Mouse (Mus musculus) neural tube, embryonic 11.5 days (tissue): Measurements from ENCODE around the gene Irak1. TPM values are rescaled to one million over a fixed set of nuclear protein-coding genes. Genes with fewer than 3 reads are reported as not detected.

Source experiments
- ATAC-seq: fragments of 200-750 bp; cut with Nextera tagmentation; 2 replicates; pipeline ENCODE4 v1.8.0; 2017; ENCODE audit warnings: moderate number of reproducible peaks, mild to moderate bottlenecking, moderate TSS enrichment, moderate library complexity; ENCODE audit not compliant: insufficient read depth, low FRiP score, low TSS enrichment
- DNase-seq: peaks from one replicate; pipeline ENCODE4 v3.0.0-alpha.2; 2015; ENCODE audit warnings: low spot score
- H3K27ac ChIP-seq: fragments of 300-500 bp; sonication (generic); 2 replicates; pipeline ENCODE4 v1.5.1; 2014; ENCODE audit warnings: low read depth, mild to moderate bottlenecking, low read length
- H3K27me3 ChIP-seq: fragments of 300-500 bp; sonication (generic); 2 replicates; pipeline ENCODE4 v1.6.1; 2014; ENCODE audit warnings: mild to moderate bottlenecking, low read length, mixed read lengths; ENCODE audit not compliant: control insufficient read depth, insufficient read depth
- H3K36me3 ChIP-seq: fragments of 300-500 bp; sonication (generic); 2 replicates; pipeline ENCODE4 v1.6.1; 2014; ENCODE audit warnings: mild to moderate bottlenecking, low read length, moderate library complexity, mixed read lengths; ENCODE audit not compliant: control insufficient read depth, insufficient read depth
- H3K4me1 ChIP-seq: fragments of 300-500 bp; sonication (generic); 2 replicates; pipeline ENCODE4 v1.6.1; 2014; ENCODE audit warnings: low read length, mixed read lengths; ENCODE audit not compliant: control insufficient read depth, insufficient read depth
- H3K4me2 ChIP-seq: fragments of 300-500 bp; sonication (generic); 2 replicates; pipeline ENCODE4 v1.6.1; 2014; ENCODE audit warnings: low read depth, mild to moderate bottlenecking, moderate library complexity
- H3K4me3 ChIP-seq: fragments of 300-500 bp; sonication (generic); 2 replicates; pipeline ENCODE4 v1.5.1; 2014; ENCODE audit warnings: low read depth, low read length
- H3K9ac ChIP-seq: fragments of 300-500 bp; sonication (generic); 2 replicates; pipeline ENCODE4 v1.6.1; 2014; ENCODE audit warnings: mild to moderate bottlenecking, low read length
- H3K9me3 ChIP-seq: fragments of 300-500 bp; sonication (generic); 2 replicates; pipeline ENCODE4 v1.6.1; 2016; ENCODE audit warnings: low read length; ENCODE audit not compliant: control insufficient read depth
- WGBS: fragments of 180-500 bp; shearing (Covaris S2); extraction: QIAGEN DNeasy Blood & Tissue Kit; methylation state at CpG from one replicate; pipeline ENCODE4 v1.1.7; 2014; 5-methylcytosine and 5-hydroxymethylcytosine counted together
- polyA plus RNA-seq: library from polyadenylated mRNA; unstranded; fragments of >200 nt; fragmentation: Nextera tagmentation; extraction: Ambion mirVana; gene quantifications from 2 replicates; pipeline ENCODE4 v1.2.1, GENCODE M21; 2014

The Irak1 gene
- polyA plus RNA-seq, 1 experiment from 2014 or later = 42.2 TPM

DNA sequence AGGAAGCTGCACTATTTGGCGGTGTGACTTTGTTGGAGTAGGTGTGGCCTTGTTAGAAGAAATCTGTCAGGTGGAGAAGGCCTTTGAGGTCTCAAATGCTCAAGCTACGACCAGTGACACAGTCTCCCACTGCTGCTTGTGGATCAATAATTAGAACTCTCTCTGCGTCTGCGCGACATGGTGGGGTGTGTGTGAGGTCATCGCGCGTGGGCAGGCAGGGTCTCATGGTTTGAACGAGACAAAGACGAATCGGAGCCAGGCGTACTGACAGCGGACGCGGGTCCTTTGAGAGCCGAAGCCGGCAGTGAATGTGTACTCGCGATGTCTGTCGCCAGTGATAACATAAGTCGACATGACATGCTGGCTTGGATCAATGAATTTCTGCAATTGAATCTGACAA is 17.3 kb downstream of the Irak1 start:
- Histone ChIP-seq H3K9me3 (no peaks in the 10 kb centered on the region), H3K27ac (no peak overlapping the region), H3K36me3 (no peaks in the 10 kb centered on the region), H3K4me1 (no peaks in the 10 kb centered on the region), H3K4me3 (no peak overlapping the region), H3K9ac (no peak overlapping the region), H3K27me3 (no peaks in the 10 kb centered on the region), H3K4me2 (no peak overlapping the region)
- 85% methylated on average over 21 of the region's 21 CpGs for WGBS
- DNase-seq (no peak), ATAC-seq (no peak)

- H3K4me1 ChIP-seq = no peaks in the 10 kb centered on the region
- DNase-seq (no peak), ATAC-seq (no peak)
- H3K4me3 ChIP-seq = no peak overlapping the region
- no peak overlapping the region for H3K9ac ChIP-seq
- no peaks in the 10 kb centered on the region for H3K36me3 ChIP-seq
- H3K9me3 ChIP-seq = no peaks in the 10 kb centered on the region
- H3K27ac ChIP-seq = no peak overlapping the region
- no peaks in the 10 kb centered on the region for H3K27me3 ChIP-seq
- no peak overlapping the region for H3K4me2 ChIP-seq
- WGBS = 80% methylated on average over 2 of the region's 2 CpGs
These were observed 20.1 kb downstream of the Irak1 start for GRCm38 (mm10) chrX:74003644-74004043.

- H3K9ac ChIP-seq = no peak overlapping the region
- DNase-seq (no peak), ATAC-seq (no peak)
- H3K27me3 ChIP-seq = no peaks in the 10 kb centered on the region
- no peaks in the 10 kb centered on the region for H3K4me1 ChIP-seq
- no peaks in the 10 kb centered on the region for H3K9me3 ChIP-seq
- H3K36me3 ChIP-seq = no peaks in the 10 kb centered on the region
- H3K4me2 ChIP-seq = no peak overlapping the region
- no peak overlapping the region for H3K27ac ChIP-seq
- WGBS = 91% methylated on average over 3 of the region's 3 CpGs
- H3K4me3 ChIP-seq = no peak overlapping the region
These were observed 22.7 kb downstream of the Irak1 start for GRCm38 (mm10) chrX:74001024-74001423.

GRCm38 (mm10) chrX:73998911-73999869 is 24.5 kb downstream of the Irak1 start:
- ATAC-seq = peak; percentile 67; the same call in 1 of the 2 replicates
- Histone ChIP-seq H3K27me3 (no peaks in the 10 kb centered on the region), H3K9ac (no peak overlapping the region), H3K9me3 (no peaks in the 10 kb centered on the region), H3K4me3 (no peak overlapping the region), H3K36me3 (no peaks in the 10 kb centered on the region), H3K27ac (0 out of 2 replicates have a peak overlapping the region, but pooled peaks have one; percentile 35), H3K4me2 (0 out of 2 replicates have a peak overlapping the region, but pooled peaks have one; percentile 15), H3K4me1 (no peaks in the 10 kb centered on the region)
- 26% methylated on average over 8 of the region's 8 CpGs for WGBS
- DNase-seq = peak; percentile 55

GRCm38 (mm10) chrX:73977783-73978182 is 45.9 kb downstream of the Irak1 start:
- WGBS = 82% methylated on average over 1 of the region's 1 CpGs
- no peaks in the 10 kb centered on the region for H3K9me3 ChIP-seq
- H3K4me1 ChIP-seq = no peaks in the 10 kb centered on the region
- no peaks in the 10 kb centered on the region for H3K27me3 ChIP-seq
- DNase-seq (no peak), ATAC-seq (no peak)
- H3K36me3 ChIP-seq = no peaks in the 10 kb centered on the region
- no peak overlapping the region for H3K9ac ChIP-seq
- H3K27ac ChIP-seq = no peak overlapping the region
- H3K4me3 ChIP-seq = no peak overlapping the region
- no peak overlapping the region for H3K4me2 ChIP-seq

DNA sequence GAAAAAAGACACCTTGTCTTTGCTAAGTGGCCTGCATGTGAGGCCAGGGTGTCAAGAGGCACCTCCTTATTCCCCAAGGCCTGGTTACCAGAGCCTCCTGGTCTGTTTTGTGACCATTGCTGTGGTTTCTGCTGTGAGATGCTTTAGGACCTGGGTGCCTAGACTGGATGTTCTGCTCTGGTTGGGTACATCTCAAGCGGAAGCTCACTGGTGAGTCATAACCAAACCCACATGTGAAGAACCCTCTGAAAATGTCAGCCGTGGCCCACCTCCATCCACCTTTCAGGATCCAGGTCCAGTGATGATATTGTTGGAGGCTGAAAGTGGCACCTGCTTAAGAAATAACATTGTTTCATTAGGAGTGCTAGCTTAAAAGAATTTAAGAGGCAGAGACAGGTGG is 47.4 kb downstream of the Irak1 start:
- Histone ChIP-seq H3K4me2 (no peak overlapping the region), H3K36me3 (no peaks in the 10 kb centered on the region), H3K9ac (no peak overlapping the region), H3K27me3 (no peaks in the 10 kb centered on the region), H3K27ac (no peak overlapping the region), H3K4me3 (no peak overlapping the region), H3K9me3 (no peaks in the 10 kb centered on the region), H3K4me1 (no peaks in the 10 kb centered on the region)
- ATAC-seq (no peak), DNase-seq (no peak)
- WGBS = 93% methylated on average over 2 of the region's 2 CpGs

DNA sequence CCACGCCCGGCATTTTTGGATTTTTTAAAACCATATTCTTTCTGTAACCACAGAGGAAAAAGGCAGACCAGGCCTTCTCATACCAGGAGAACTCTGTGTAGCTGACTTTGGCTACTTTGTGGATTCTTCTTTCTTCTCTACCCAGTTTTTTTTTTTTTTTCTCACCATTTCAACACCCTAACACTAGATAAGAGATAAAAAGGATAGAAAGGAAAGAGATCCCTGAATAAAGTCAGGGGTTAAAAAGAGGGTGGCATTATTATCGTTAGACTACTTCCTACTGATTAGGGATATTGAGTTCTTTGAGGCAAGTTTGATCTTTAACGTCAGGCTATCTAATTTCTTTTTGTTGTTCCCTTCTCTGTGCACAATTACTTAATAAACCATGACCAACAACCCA is 50.9 kb downstream of the Irak1 start:
- no peak for DNase-seq
- Histone ChIP-seq H3K4me2 (no peak overlapping the region), H3K27ac (no peak overlapping the region), H3K9ac (no peak overlapping the region), H3K9me3 (no peaks in the 10 kb centered on the region), H3K36me3 (no peaks in the 10 kb centered on the region), H3K4me1 (no peaks in the 10 kb centered on the region), H3K4me3 (no peak overlapping the region), H3K27me3 (no peaks in the 10 kb centered on the region)
- ATAC-seq = no peak
- 87% methylated on average over 4 of the region's 4 CpGs for WGBS

- no peaks in the 10 kb centered on the region for H3K27me3 ChIP-seq
- H3K27ac ChIP-seq = no peak overlapping the region
- DNase-seq (no peak), ATAC-seq (no peak)
- H3K4me2 ChIP-seq = no peak overlapping the region
- H3K9me3 ChIP-seq = no peaks in the 10 kb centered on the region
- no peaks in the 10 kb centered on the region for H3K4me1 ChIP-seq
- no peak overlapping the region for H3K9ac ChIP-seq
- H3K4me3 ChIP-seq = no peak overlapping the region
- no peaks in the 10 kb centered on the region for H3K36me3 ChIP-seq
These were observed 52.9 kb downstream of the Irak1 start for GRCm38 (mm10) chrX:73970781-73971180.

- no peaks in the 10 kb centered on the region for H3K4me1 ChIP-seq
- no peak overlapping the region for H3K27ac ChIP-seq
- no peaks in the 10 kb centered on the region for H3K36me3 ChIP-seq
- DNase-seq (no peak), ATAC-seq (no peak)
- no peak overlapping the region for H3K9ac ChIP-seq
- H3K9me3 ChIP-seq = no peaks in the 10 kb centered on the region
- WGBS = 95% methylated on average over 2 of the region's 2 CpGs
- no peak overlapping the region for H3K4me2 ChIP-seq
- H3K4me3 ChIP-seq = no peak overlapping the region
- no peaks in the 10 kb centered on the region for H3K27me3 ChIP-seq
These were observed 54.0 kb downstream of the Irak1 start for GRCm38 (mm10) chrX:73969729-73970128.
